Comparison of ENCODE assay signal across 7 mouse cellular contexts in genomic region chr5:149320534-149321482, GRCm38 (mm10). TPM values are rescaled to one million over a fixed set of nuclear protein-coding genes. Genes with fewer than 3 reads are reported as not detected.
DNase-seq lines count a peak whose midpoint lies in the region; ATAC-seq and TF ChIP-seq lines count a peak whose summit lies in the region.

No protein-coding gene starts in this region.

- peak overlapping the region; percentile 14; the same call in 1 of the 2 replicates for H3K4me3 ChIP-seq in forebrain, embryonic 12.5 days (replicated peaks)
- peak overlapping the region; percentile 9; the same call in 1 of the 2 replicates for H3K4me3 ChIP-seq in heart, embryonic 16.5 days (ENCODE audit: low read length)
- H3K4me3 ChIP-seq in kidney, postnatal 0 days (replicated peaks; ENCODE audit: low read depth, low read length), result no peak overlapping the region
- H3K4me3 ChIP-seq in liver, embryonic 12.5 days, result no peak overlapping the region
- H3K4me3 ChIP-seq in neural tube, embryonic 11.5 days (ENCODE audit: low read depth, low read length), result no peak overlapping the region; the same call in 1 of the 2 replicates
- peak overlapping the region; percentile 14 for H3K4me3 ChIP-seq in thymus, adult 2 months (ENCODE audit: control insufficient read depth, insufficient read depth, low read length)

- H3K36me3 ChIP-seq in forebrain, embryonic 12.5 days (replicated peaks), result no peaks in the 10 kb centered on the region
- H3K36me3 ChIP-seq in heart, embryonic 16.5 days (ENCODE audit: control insufficient read depth, insufficient read depth), result no peaks in the 10 kb centered on the region
- no peaks in the 10 kb centered on the region for H3K36me3 ChIP-seq in kidney, postnatal 0 days (ENCODE audit: insufficient read depth, low read length)
- H3K36me3 ChIP-seq in liver, embryonic 12.5 days, result no peaks in the 10 kb centered on the region
- H3K36me3 ChIP-seq in neural tube, embryonic 11.5 days (ENCODE audit: control insufficient read depth, insufficient read depth, low read length), result no peaks in the 10 kb centered on the region
- no peaks in the 10 kb centered on the region for H3K36me3 ChIP-seq in thymus, adult 2 months (ENCODE audit: control insufficient read depth, insufficient read depth, low read length)

- under 1% methylated on average over 15 of the region's 15 CpGs for WGBS in forebrain, embryonic 12.5 days
- 1% methylated on average over 15 of the region's 15 CpGs for WGBS in heart, embryonic 16.5 days
- 4% methylated on average over 15 of the region's 15 CpGs for WGBS in kidney, postnatal 0 days
- WGBS in liver, embryonic 12.5 days (ENCODE audit: insufficient replicate concordance), result 6% methylated on average over 15 of the region's 15 CpGs
- WGBS in neural tube, embryonic 11.5 days, result under 1% methylated on average over 15 of the region's 15 CpGs
- 3% methylated on average over 15 of the region's 15 CpGs for WGBS in thymus, adult 2 months

- H3K9me3 ChIP-seq in forebrain, embryonic 12.5 days, result no peaks in the 10 kb centered on the region
- no peaks in the 10 kb centered on the region for H3K9me3 ChIP-seq in heart, embryonic 16.5 days (replicated peaks; ENCODE audit: control insufficient read depth, low read length)
- H3K9me3 ChIP-seq in kidney, postnatal 0 days (replicated peaks; ENCODE audit: low read length), result no peaks in the 10 kb centered on the region
- no peaks in the 10 kb centered on the region for H3K9me3 ChIP-seq in liver, embryonic 12.5 days (replicated peaks)
- no peaks in the 10 kb centered on the region for H3K9me3 ChIP-seq in neural tube, embryonic 11.5 days (ENCODE audit: control insufficient read depth, low read length)

- peak; percentile 26; the same call in 1 of the 2 replicates for TF ChIP-seq CTCF in kidney, postnatal 0 days (IDR thresholded peaks at IDR 0.05; ENCODE audit: low read depth)
- no peak for TF ChIP-seq CTCF in thymus, adult 2 months (IDR thresholded peaks at IDR 0.05; ENCODE audit: borderline replicate concordance, control insufficient read depth, extremely low read depth, insufficient read depth, low read length, poor library complexity)

- TF ChIP-seq POLR2A in thymus, adult 2 months (IDR thresholded peaks at IDR 0.05; ENCODE audit: control insufficient read depth, extremely low read depth, insufficient read depth, low read length, poor library complexity), result peak; percentile 51

- H3K27me3 ChIP-seq in forebrain, embryonic 12.5 days, result no peaks in the 10 kb centered on the region
- H3K27me3 ChIP-seq in heart, embryonic 16.5 days (ENCODE audit: control insufficient read depth, insufficient read depth, low read length), result no peaks in the 10 kb centered on the region
- H3K27me3 ChIP-seq in kidney, postnatal 0 days (ENCODE audit: insufficient read depth, low read length), result no peaks in the 10 kb centered on the region
- H3K27me3 ChIP-seq in liver, embryonic 12.5 days (replicated peaks), result peaks cover 50% of the 10 kb centered on the region
- H3K27me3 ChIP-seq in neural tube, embryonic 11.5 days (ENCODE audit: control insufficient read depth, insufficient read depth, low read length), result no peaks in the 10 kb centered on the region
- no peaks in the 10 kb centered on the region for H3K27me3 ChIP-seq in thymus, adult 2 months (ENCODE audit: control insufficient read depth, insufficient read depth, low read length)

- peak overlapping the region; percentile 54; the same call in 1 of the 2 replicates for H3K9ac ChIP-seq in forebrain, embryonic 12.5 days
- peak overlapping the region; percentile 35 for H3K9ac ChIP-seq in heart, embryonic 16.5 days (ENCODE audit: low read length)
- H3K9ac ChIP-seq in kidney, postnatal 0 days (ENCODE audit: low read depth, low read length), result no peak overlapping the region
- H3K9ac ChIP-seq in liver, embryonic 12.5 days, result no peak overlapping the region
- peak overlapping the region; percentile 53 for H3K9ac ChIP-seq in neural tube, embryonic 11.5 days (ENCODE audit: low read length)

- peaks cover 46% of the 10 kb centered on the region for H3K4me1 ChIP-seq in forebrain, embryonic 12.5 days
- peaks cover 41% of the 10 kb centered on the region for H3K4me1 ChIP-seq in heart, embryonic 16.5 days (ENCODE audit: control insufficient read depth, insufficient read depth, low read length)
- peaks cover 26% of the 10 kb centered on the region for H3K4me1 ChIP-seq in kidney, postnatal 0 days (replicated peaks; ENCODE audit: insufficient read depth, low read length)
- peaks cover 13% of the 10 kb centered on the region for H3K4me1 ChIP-seq in liver, embryonic 12.5 days
- peaks cover 33% of the 10 kb centered on the region for H3K4me1 ChIP-seq in neural tube, embryonic 11.5 days (ENCODE audit: control insufficient read depth, insufficient read depth, low read length)
- peaks cover 67% of the 10 kb centered on the region for H3K4me1 ChIP-seq in thymus, adult 2 months (replicated peaks; ENCODE audit: control insufficient read depth, insufficient read depth, low read length)

- peak overlapping the region; percentile 50 for H3K4me2 ChIP-seq in forebrain, embryonic 12.5 days
- H3K4me2 ChIP-seq in heart, embryonic 16.5 days (ENCODE audit: low read depth, low read length), result peak overlapping the region; percentile 52
- peak overlapping the region; percentile 5 for H3K4me2 ChIP-seq in kidney, postnatal 0 days (ENCODE audit: low read length)
- H3K4me2 ChIP-seq in liver, embryonic 12.5 days, result peak overlapping the region; percentile 34
- peak overlapping the region; percentile 39 for H3K4me2 ChIP-seq in neural tube, embryonic 11.5 days (ENCODE audit: low read depth)

- peak overlapping the region; percentile 83 for H3K27ac ChIP-seq in forebrain, embryonic 12.5 days
- peak overlapping the region; percentile 93 for H3K27ac ChIP-seq in heart, embryonic 16.5 days (ENCODE audit: low read length)
- H3K27ac ChIP-seq in kidney, postnatal 0 days, result peak overlapping the region; percentile 82
- 0 out of 2 replicates have a peak overlapping the region, but pooled peaks have one; percentile 53 for H3K27ac ChIP-seq in liver, embryonic 12.5 days
- H3K27ac ChIP-seq in neural tube, embryonic 11.5 days (ENCODE audit: low read depth, low read length), result peak overlapping the region; percentile 85
- H3K27ac ChIP-seq in thymus, adult 2 months (ENCODE audit: control insufficient read depth, insufficient read depth, low read length), result peak overlapping the region; percentile 82

- ATAC-seq in forebrain, embryonic 12.5 days (ENCODE audit: low FRiP score), result peak; percentile 83
- peak; percentile 88 for ATAC-seq in heart, embryonic 16.5 days (replicated peaks; ENCODE audit: extremely low read depth, insufficient read depth, low FRiP score)
- ATAC-seq in kidney, postnatal 0 days (replicated peaks; ENCODE audit: low FRiP score, low read depth), result peak; percentile 70
- peak; percentile 54 for ATAC-seq in liver, embryonic 12.5 days
- ATAC-seq in neural tube, embryonic 11.5 days (ENCODE audit: insufficient read depth, low FRiP score, low TSS enrichment), result peak; percentile 51; the same call in 1 of the 2 replicates

- peak; percentile 29 for DNase-seq in adrenal gland, adult 8-10 months
- peak; percentile 96 for DNase-seq in kidney, postnatal 0 days (ENCODE audit: low spot score)
- DNase-seq in neural tube, embryonic 11.5 days (ENCODE audit: low spot score), result peak; percentile 90
- peak; percentile 90 for DNase-seq in thymus, adult 2 months

RNA-seq across cellular contexts. Expression of gene Alox5ap, which starts 56.2 kb away (rescaled TPM):
- total RNA-seq in adrenal gland, adult 8-10 months (2022), result 10 to 100 TPM; 14.1 to 24.7 (median 21.0) TPM
- polyA plus RNA-seq in forebrain, embryonic 12.5 days (2016; fragmentation: Nextera tagmentation; extraction: Ambion mirVana), result 5.6 and 6.2 TPM in 2 replicates
- 9.0 and 11.9 TPM in 2 replicates for polyA plus RNA-seq in heart, embryonic 16.5 days (2015; fragmentation: Nextera tagmentation; extraction: Ambion mirVana)
- polyA plus RNA-seq in kidney, postnatal 0 days (2015; fragmentation: Nextera tagmentation; extraction: Ambion mirVana), result 18.1 and 19.8 TPM in 2 replicates
- 17.9 and 18.6 TPM in 2 replicates for polyA plus RNA-seq in liver, embryonic 12.5 days (2016; fragmentation: Nextera tagmentation; extraction: Ambion mirVana)
- 6.0 and 6.6 TPM in 2 replicates for polyA plus RNA-seq in neural tube, embryonic 11.5 days (2014; fragmentation: Nextera tagmentation; extraction: Ambion mirVana)
- 31.6 and 50.1 TPM in 2 replicates for polyA plus RNA-seq in thymus, adult 2 months (2012; rRNA removed)

Comparison
In these comparisons a context has a peak if more than half of its experiments do, and no peak if none do; other contexts are left out.
1. DNase-seq: peak in every context shown above with its lines; median percentile 96 in kidney, postnatal 0 days; 90 in neural tube, embryonic 11.5 days; 90 in thymus, adult 2 months; 29 in adrenal gland, adult 8-10 months.
2. H3K4me3 ChIP-seq: peak in forebrain, embryonic 12.5 days (single experiment), heart, embryonic 16.5 days (single experiment) and thymus, adult 2 months (single experiment); none in kidney, postnatal 0 days (single experiment), liver, embryonic 12.5 days (single experiment) and neural tube, embryonic 11.5 days (single experiment).
3. H3K9ac ChIP-seq: peak in forebrain, embryonic 12.5 days (single experiment), heart, embryonic 16.5 days (single experiment) and neural tube, embryonic 11.5 days (single experiment); none in kidney, postnatal 0 days (single experiment) and liver, embryonic 12.5 days (single experiment).
4. Peak in every context shown above with its lines, with median percentiles within 50 percentile points of each other: ATAC-seq, H3K27ac ChIP-seq and H3K4me2 ChIP-seq.